Mouse (Mus musculus): ENCODE results near the gene Agbl4.

GRCm38 (mm10) chr4:111073738-111074497, 676.5 kb downstream of the Agbl4 start:
- TF ChIP-seq MAFK (IDR thresholded peaks at IDR 0.05; ENCODE audit: insufficient read depth, low read depth, low read length) (no peak), HCFC1 (IDR thresholded peaks at IDR 0.05; ENCODE audit: borderline replicate concordance, insufficient read depth, low read length) (no peak), ZC3H11A (IDR thresholded peaks at IDR 0.05; ENCODE audit: borderline replicate concordance, low read depth, low read length) (no peak), ZNF384 (IDR thresholded peaks at IDR 0.05; ENCODE audit: low read depth, low read length) (no peak)

Measured in ES-E14 (cell line).